Mouse (Mus musculus) neural tube, embryonic 11.5 days (tissue): Measurements from ENCODE around the gene Shld2. TPM values are rescaled to one million over a fixed set of nuclear protein-coding genes. Genes with fewer than 3 reads are reported as not detected.

Experiments used
- ATAC-seq: fragments of 200-750 bp; cut with Nextera tagmentation; 2 replicates; pipeline ENCODE4 v1.8.0; 2017; ENCODE audit warnings: moderate number of reproducible peaks, mild to moderate bottlenecking, moderate TSS enrichment, moderate library complexity; ENCODE audit not compliant: insufficient read depth, low FRiP score, low TSS enrichment
- DNase-seq: peaks from one replicate; pipeline ENCODE4 v3.0.0-alpha.2; 2015; ENCODE audit warnings: low spot score
- H3K27ac ChIP-seq: fragments of 300-500 bp; sonication (generic); 2 replicates; pipeline ENCODE4 v1.5.1; 2014; ENCODE audit warnings: low read depth, mild to moderate bottlenecking, low read length
- H3K27me3 ChIP-seq: fragments of 300-500 bp; sonication (generic); 2 replicates; pipeline ENCODE4 v1.6.1; 2014; ENCODE audit warnings: mild to moderate bottlenecking, low read length, mixed read lengths; ENCODE audit not compliant: control insufficient read depth, insufficient read depth
- H3K36me3 ChIP-seq: fragments of 300-500 bp; sonication (generic); 2 replicates; pipeline ENCODE4 v1.6.1; 2014; ENCODE audit warnings: mild to moderate bottlenecking, low read length, moderate library complexity, mixed read lengths; ENCODE audit not compliant: control insufficient read depth, insufficient read depth
- H3K4me1 ChIP-seq: fragments of 300-500 bp; sonication (generic); 2 replicates; pipeline ENCODE4 v1.6.1; 2014; ENCODE audit warnings: low read length, mixed read lengths; ENCODE audit not compliant: control insufficient read depth, insufficient read depth
- H3K4me2 ChIP-seq: fragments of 300-500 bp; sonication (generic); 2 replicates; pipeline ENCODE4 v1.6.1; 2014; ENCODE audit warnings: low read depth, mild to moderate bottlenecking, moderate library complexity
- H3K4me3 ChIP-seq: fragments of 300-500 bp; sonication (generic); 2 replicates; pipeline ENCODE4 v1.5.1; 2014; ENCODE audit warnings: low read depth, low read length
- H3K9ac ChIP-seq: fragments of 300-500 bp; sonication (generic); 2 replicates; pipeline ENCODE4 v1.6.1; 2014; ENCODE audit warnings: mild to moderate bottlenecking, low read length
- H3K9me3 ChIP-seq: fragments of 300-500 bp; sonication (generic); 2 replicates; pipeline ENCODE4 v1.6.1; 2016; ENCODE audit warnings: low read length; ENCODE audit not compliant: control insufficient read depth
- whole genome bisulfite sequencing: fragments of 180-500 bp; shearing (Covaris S2); extraction: QIAGEN DNeasy Blood & Tissue Kit; methylation state at CpG from one replicate; pipeline ENCODE4 v1.1.7; 2014; 5-methylcytosine and 5-hydroxymethylcytosine counted together
- polyA plus RNA-seq: library from polyadenylated mRNA; unstranded; fragments of >200 nt; fragmentation: Nextera tagmentation; extraction: Ambion mirVana; gene quantifications from 2 replicates; pipeline ENCODE4 v1.2.1, GENCODE M21; 2014

The Shld2 gene
- polyA plus RNA-seq, 1 experiment from 2014 or later: 7.7 TPM

DNA sequence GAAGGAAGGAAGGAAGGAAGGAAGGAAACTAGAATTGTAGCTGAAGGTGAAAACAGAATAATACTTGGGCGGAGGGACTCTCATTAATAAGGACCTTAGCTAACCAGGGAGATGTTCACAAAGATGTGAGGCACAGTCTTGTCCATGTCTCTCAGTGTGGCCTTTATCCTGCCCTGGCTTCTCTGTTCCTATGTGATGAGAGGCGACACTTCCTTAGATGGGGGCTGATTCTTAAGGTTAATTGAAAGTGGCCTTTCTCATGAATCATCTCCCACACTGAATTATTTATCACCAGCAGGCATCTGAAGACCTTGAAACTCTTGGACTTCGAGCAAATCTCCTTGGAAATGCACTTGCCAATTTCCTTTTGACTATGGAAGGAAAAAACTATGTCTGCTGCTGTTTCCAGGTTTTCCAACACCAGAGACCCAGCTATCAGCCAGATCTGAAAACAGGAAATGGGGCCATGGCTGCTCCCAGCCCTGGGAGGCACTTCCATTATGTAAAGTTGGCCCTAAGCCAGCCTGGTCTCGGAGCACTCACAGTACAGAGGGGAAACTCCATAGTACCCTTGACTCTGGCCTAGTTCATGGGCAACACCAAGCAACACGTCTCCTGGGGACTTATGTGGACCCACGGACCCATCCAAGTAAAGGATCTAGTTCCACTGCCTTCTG, 94.7 kb downstream of the Shld2 start:
- DNase-seq (no peak), ATAC-seq (no peak)
- WGBS: 79% methylated on average over 6 of the region's 6 CpGs

DNA sequence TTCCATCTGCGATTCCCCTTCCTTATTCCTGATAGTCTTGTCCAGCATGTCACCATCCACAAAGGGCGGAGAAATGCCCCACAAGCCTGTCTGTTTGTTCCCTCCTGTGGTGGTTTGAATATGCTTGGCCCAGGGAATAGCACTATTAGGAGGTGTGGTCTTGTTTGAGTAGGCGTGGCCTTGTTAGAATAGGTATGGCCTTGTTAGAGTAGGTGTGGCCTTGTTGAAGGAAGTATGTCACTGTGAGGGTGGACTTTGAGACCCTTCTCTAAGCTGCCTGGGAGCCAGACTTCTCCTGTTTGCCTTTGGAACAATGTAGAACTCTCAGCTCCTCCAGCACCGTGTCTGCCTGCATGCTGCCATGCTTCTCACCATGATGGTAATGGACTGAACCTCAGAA, 100.4 kb downstream of the Shld2 start:
- DNase-seq: no peak
- no peak overlapping the region for H3K4me2 ChIP-seq
- H3K36me3 ChIP-seq: no peaks in the 10 kb centered on the region
- no peaks in the 10 kb centered on the region for H3K27me3 ChIP-seq
- no peak overlapping the region for H3K4me3 ChIP-seq
- ATAC-seq: no peak
- H3K9ac ChIP-seq: no peak overlapping the region
- H3K27ac ChIP-seq: no peak overlapping the region
- WGBS: 89% methylated on average over 4 of the region's 4 CpGs
- no peaks in the 10 kb centered on the region for H3K9me3 ChIP-seq
- no peaks in the 10 kb centered on the region for H3K4me1 ChIP-seq

More for the DNA sequence above, 94.7 kb downstream of the Shld2 start:
- H3K9ac ChIP-seq: no peak overlapping the region
- no peak overlapping the region for H3K4me3 ChIP-seq
- H3K4me1 ChIP-seq: no peaks in the 10 kb centered on the region
- peaks cover 16% of the 10 kb centered on the region for H3K27me3 ChIP-seq
- no peak overlapping the region for H3K27ac ChIP-seq
- H3K9me3 ChIP-seq: no peaks in the 10 kb centered on the region
- H3K4me2 ChIP-seq: no peak overlapping the region
- H3K36me3 ChIP-seq: no peaks in the 10 kb centered on the region

DNA sequence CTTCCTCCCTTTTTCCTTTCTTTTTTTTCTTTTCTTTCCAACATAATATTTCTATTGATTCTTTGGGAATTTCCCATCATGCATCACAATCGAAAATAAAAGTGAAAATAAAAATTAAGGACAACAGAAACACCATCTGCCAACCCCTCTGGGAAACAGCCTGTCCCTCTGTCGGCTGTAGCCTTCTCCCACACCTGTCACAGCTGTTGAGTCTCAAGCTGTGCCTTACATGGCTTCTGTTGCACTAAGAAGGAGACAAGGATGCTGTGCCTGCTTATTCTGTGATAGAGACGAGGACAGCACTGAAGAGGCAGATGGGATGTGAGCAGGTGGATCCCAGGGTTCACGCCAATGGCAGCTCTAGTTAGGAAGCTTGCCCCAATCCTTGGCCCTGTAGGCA, 101.2 kb downstream of the Shld2 start:
- no peaks in the 10 kb centered on the region for H3K9me3 ChIP-seq
- WGBS: 51% methylated on average over 4 of the region's 4 CpGs
- ATAC-seq (no peak), DNase-seq (no peak)
- H3K4me3 ChIP-seq: no peak overlapping the region
- no peaks in the 10 kb centered on the region for H3K27me3 ChIP-seq
- no peak overlapping the region for H3K4me2 ChIP-seq
- no peak overlapping the region for H3K27ac ChIP-seq
- H3K4me1 ChIP-seq: no peaks in the 10 kb centered on the region
- H3K36me3 ChIP-seq: no peaks in the 10 kb centered on the region
- no peak overlapping the region for H3K9ac ChIP-seq

DNA sequence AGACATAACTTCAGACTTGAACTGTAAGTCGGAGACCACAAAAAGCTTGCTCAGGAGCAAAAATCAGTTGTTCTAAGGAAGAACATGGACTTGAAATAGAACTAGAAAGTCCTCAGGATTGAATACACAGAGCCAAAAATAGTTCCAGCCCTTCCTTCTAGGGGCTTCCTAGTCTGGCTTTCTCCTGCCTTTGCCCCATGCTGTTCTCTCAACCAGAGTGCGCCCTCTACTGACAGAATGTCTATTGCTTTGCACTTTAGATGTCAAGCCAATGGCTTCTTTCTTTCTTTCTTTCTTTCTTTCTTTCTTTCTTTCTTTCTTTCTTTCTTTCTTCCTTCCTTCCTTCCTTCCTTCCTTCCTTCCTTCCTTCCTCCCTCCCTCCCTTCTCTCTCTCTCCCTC, 101.6 kb downstream of the Shld2 start:
- Histone ChIP-seq H3K9me3 (no peaks in the 10 kb centered on the region), H3K9ac (no peak overlapping the region), H3K27me3 (no peaks in the 10 kb centered on the region), H3K27ac (no peak overlapping the region), H3K4me2 (no peak overlapping the region), H3K4me1 (no peaks in the 10 kb centered on the region), H3K4me3 (no peak overlapping the region), H3K36me3 (no peaks in the 10 kb centered on the region)
- 47% methylated on average over 2 of the region's 2 CpGs for WGBS
- DNase-seq: no peak
- ATAC-seq: no peak

DNA sequence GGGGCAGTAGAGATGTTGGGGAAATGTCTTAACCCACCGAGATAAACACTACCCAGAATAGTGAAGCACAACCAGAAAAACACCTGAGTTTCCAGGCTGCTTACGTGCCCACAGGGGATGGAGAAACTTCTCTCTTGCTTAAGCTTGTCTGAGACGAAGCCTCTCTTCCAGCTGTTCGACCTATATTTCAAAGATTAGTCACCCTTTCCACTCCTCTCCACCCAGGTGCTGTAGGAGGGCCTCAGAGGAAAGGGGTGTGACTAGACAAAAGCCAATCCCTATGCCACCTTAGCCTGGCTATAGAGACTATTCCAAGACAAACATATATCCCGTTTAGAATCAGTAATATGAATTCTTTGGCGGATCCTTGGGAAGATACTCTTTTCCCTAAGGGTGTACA, 102.3 kb downstream of the Shld2 start:
- no peak overlapping the region for H3K9ac ChIP-seq
- no peaks in the 10 kb centered on the region for H3K4me1 ChIP-seq
- no peak overlapping the region for H3K27ac ChIP-seq
- no peak overlapping the region for H3K4me3 ChIP-seq
- H3K4me2 ChIP-seq: no peak overlapping the region
- H3K27me3 ChIP-seq: no peaks in the 10 kb centered on the region
- 76% methylated on average over 6 of the region's 6 CpGs for WGBS
- no peaks in the 10 kb centered on the region for H3K36me3 ChIP-seq
- no peak for ATAC-seq
- no peaks in the 10 kb centered on the region for H3K9me3 ChIP-seq
- DNase-seq: no peak

DNA sequence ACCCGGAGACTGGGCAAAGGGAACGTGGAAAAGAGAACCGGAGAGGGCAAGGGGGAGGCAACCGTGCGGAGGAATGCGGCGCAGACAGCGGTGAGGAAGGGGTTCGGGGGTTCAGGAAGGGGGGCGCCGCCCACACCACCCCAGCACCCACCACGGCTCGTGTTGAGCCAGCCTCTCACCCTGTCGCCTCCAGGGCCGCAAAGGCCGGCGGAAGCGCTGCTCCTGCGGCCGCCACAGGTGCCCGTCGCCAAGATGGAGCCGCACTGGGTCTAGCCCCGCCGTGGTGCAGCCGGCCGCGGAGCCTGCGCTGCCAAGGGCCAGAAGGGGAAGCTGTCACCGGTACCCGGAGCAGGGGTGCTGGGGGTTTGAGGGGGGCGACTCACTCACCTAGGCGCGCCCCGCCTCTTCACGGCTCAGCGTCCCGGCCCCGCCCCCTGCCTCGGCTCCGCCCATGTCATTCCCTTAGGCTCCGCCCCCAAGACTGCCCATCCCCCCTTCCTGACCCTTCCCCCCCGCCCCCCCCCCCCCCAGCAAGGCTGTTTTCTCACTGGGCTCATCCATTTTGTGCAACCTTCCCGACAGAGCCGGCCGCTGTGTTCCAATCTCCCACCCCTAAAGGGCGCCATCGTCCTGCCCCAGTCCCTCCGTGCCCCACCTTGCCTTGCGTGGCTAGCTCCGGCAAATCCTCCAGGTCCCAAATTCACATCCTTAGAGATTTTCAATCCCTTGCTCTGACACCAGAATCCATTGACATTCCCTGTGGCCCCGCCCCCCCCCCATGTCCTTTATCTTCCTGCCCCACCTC, 108.9 kb downstream of the Shld2 start, which contains the start of gene Gprin2:
TSS of gene Gprin2 (minus strand) at position 423 of the 805 bp plus-strand sequence.
- Histone ChIP-seq H3K27me3 (0 out of 2 replicates have a peak, but pooled peaks cover 2% of the 10 kb centered on the region), H3K4me3 (peak within 1 kb of the TSS; percentile 70), H3K4me2 (peak within 1 kb of the TSS; percentile 96), H3K9ac (peak within 1 kb of the TSS; percentile 67), H3K36me3 (no peaks in the 10 kb centered on the region), H3K4me1 (no peaks in the 10 kb centered on the region), H3K27ac (0 out of 2 replicates have a peak within 1 kb of the TSS, but pooled peaks have one; percentile 44), H3K9me3 (no peaks in the 10 kb centered on the region)
- DNase-seq: peak; percentile 46
- peak; percentile 73 for ATAC-seq
- 3% methylated on average over 34 of the region's 52 CpGs for WGBS

DNA sequence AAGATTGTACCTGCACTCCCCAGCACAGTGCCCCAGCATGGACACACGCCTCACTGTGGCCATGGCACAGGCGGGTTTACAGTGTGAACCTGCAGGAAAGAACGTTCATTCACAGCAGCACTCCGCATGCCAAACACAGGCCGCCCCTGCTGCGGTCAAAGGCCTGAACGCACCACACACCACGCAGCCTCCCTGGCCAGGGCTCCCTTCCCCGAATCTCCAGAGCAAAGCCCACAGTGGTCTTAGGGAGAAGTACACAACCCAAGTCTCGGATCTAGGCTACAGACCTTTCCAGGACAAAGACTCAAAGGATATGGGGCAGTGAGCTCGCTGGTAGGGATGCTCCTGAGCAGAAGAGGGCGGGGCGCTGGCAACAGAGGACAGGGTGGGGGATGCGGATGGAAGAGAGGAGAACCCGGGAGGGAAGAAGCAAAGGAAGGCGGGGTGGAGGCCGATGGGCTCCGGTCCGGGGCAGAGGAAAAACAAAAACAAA, 109.5 kb downstream of the Shld2 start:
- ATAC-seq (peak; percentile 84), DNase-seq (peak; percentile 36)
- Histone ChIP-seq H3K4me2 (peak overlapping the region; percentile 96), H3K9me3 (no peaks in the 10 kb centered on the region), H3K27ac (no peak overlapping the region), H3K4me1 (no peaks in the 10 kb centered on the region), H3K36me3 (no peaks in the 10 kb centered on the region), H3K4me3 (peak overlapping the region; percentile 70), H3K27me3 (0 out of 2 replicates have a peak, but pooled peaks cover 2% of the 10 kb centered on the region), H3K9ac (peak overlapping the region; percentile 67)
- 2% methylated on average over 19 of the region's 19 CpGs for WGBS

DNA sequence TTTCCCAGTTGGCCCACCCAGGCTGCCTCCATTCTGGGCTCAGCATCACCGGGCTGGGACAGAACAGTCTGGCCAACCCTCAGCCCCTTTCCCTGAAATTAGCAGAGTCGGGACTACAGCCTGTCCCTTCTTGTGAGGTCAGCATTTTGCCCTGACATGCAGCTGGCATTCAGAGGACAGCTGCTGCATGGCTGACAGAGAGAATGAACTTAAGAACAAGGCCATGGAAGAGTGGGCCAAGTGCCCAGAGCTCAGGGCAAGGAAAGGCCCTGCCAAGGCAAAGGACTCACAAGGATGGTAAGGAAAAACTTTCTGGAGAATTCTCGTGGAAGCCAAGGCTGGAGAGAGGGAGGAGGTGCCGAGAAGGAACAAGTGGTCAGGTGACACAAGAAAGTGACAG, 113.6 kb downstream of the Shld2 start:
- WGBS: 51% methylated on average over 4 of the region's 4 CpGs
- no peaks in the 10 kb centered on the region for H3K36me3 ChIP-seq
- H3K9ac ChIP-seq: no peak overlapping the region
- H3K4me2 ChIP-seq: no peak overlapping the region
- no peaks in the 10 kb centered on the region for H3K9me3 ChIP-seq
- ATAC-seq: no peak
- H3K27ac ChIP-seq: no peak overlapping the region
- DNase-seq: no peak
- no peaks in the 10 kb centered on the region for H3K4me1 ChIP-seq
- H3K4me3 ChIP-seq: no peak overlapping the region
- 0 out of 2 replicates have a peak, but pooled peaks cover 2% of the 10 kb centered on the region for H3K27me3 ChIP-seq
